Mouse (Mus musculus): ENCODE data around the gene Ykt6. TPM values are rescaled to one million over a fixed set of nuclear protein-coding genes. Genes with fewer than 3 reads are reported as not detected.

Ykt6 gene
- total RNA-seq, 4 experiments from 2014 or later, result 40.4 to 47.2 (median 42.3) TPM

DNA sequence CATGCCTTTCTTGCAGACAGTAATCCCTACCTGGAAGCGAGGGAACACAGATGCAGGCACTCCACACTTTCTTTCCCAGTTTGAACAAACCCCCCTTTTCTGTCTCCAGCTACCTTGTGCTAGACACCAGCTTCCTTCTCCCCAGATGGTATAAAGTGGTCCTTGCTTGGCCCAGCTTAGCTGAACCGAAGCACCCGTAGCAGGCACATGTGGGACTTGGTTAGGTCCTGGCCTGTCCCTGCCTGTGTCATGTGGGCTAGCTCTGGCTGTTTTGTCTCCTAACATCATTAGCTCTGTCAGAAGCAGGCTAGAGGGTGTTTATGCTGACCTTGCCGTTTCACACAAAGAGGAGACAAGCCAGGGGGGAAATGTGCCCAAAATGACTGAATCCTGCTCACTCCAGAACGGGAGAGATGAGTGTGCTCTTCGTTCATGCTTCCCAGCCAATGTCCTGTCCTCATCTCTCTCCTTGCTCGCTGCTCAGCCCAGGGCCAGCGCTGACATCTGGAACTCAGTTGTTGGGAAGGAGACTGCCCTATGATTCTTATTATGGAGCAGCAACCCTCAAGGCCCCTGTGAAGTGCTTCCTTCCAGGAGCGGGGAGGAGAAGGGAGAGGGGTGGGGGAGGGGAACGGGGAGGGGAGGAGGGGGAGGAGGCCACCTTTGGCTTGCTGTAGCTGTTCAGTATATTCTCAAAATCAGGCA, 6.8 kb upstream of the Ykt6 start:
- no peak for DNase-seq (ENCODE audit: low spot score in 2 of 2)

DNA sequence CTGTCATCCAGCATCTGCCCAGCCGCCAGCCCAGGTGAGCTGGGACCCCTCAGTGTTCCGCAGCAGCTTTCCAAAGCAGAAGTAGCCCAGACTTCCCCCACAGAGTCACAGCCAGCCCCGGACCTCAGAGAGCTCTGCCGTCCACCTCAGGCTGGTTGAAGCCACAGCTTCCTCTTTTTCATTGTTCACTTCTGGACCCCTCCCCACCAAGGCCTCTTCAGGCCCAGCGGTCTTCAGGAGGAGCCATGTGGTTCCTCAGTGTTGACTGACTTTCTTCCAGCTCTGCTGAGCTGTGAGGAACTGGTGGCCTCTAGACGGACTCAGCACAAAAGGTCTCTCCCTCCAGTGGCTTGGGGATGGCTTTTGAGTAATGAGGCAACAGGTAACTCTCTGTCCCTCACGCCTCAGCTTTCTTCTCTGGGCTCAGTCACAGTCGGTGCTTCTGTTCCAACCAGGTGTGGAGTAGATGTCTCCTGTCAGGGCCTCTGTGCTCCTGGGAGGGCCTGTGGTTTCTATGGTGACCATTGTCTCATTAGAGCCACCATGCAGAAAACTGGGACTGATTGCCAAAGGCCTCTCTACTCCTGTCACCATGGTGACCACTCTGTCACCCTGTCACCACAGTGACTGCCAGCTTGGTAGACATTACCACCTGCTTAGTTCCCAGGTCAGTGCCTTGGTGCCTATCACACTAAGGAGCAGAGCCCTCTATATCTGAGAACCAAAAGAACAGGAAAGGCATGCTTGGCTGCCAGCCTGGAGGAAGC, 5.7 kb upstream of the Ykt6 start, which contains the start of gene Gck:
Gene Gck, minus strand, starts transcription at position 496 of the 767 bp plus-strand sequence.
- no peak for DNase-seq (ENCODE audit: low spot score in 2 of 2)

DNA sequence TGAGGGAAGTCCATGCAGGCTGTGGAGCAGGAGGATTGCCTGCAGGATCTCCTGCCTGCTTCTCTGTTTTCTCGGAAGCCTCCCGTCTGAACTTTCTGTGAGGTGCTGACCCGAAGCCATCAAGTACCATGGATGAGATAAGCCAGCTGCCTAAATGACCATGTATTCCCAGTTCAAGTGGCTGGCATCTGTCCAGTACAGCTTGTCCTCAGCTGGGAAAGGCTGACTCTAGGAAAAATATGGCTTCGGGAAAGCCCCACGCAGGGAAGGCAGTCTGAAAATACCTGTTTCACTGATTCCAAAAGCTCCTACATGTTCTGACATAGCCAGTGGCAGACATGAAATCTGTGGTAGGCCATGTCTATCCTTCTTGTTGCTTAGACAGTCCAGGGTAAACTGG, 3.0 kb upstream of the Ykt6 start:
- DNase-seq (ENCODE audit: low spot score in 2 of 2), result no peak

DNA sequence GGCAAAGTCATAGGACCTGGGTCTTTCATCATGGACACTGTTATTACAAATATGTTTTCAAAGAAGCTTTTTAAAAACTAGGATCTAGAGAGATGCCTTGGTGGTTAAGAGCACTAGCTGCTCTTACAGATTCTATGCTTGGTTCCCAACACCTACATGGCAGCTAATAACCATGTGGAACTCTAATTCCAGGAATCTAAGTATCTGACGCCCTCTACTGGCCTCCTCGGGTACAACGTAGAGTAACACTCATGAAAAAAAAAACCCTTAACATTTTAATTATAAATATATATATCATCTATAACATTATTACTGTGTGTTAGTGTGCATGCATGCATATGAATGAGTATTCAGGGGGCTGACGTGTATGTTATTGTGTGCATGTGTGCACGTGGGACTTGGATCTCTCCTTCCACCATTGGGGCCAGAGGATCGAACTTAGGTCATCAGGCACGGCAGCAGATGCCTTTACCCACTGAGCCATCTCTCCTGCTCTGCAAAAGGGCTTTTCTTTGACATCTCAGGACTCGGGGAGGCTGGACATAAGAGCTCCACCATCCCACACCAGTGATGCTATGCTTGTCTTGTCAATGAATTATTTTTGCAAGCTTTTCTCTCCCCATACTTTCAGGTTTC, 2.2 kb upstream of the Ykt6 start:
- no peak for DNase-seq (ENCODE audit: low spot score in 2 of 2)

DNA sequence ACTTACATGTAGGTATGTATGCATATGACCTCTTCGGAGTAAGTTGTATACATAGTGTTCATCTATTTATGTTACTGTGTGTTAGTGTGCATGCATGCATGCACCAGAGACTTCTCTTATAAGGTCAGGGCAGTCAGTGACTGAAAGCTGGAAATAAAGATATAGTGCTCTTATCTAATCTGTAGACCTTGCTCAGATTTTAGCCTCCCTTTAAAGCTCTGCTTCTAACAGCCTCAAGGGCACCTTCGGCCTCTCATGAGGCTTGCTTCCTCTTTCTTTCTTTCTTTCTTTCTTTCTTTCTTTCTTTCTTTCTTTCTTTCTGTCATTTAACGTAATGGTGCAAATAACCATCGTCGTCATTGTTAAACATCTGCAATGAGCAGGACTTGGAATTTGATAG, 1.1 kb upstream of the Ykt6 start:
- no peak for DNase-seq (ENCODE audit: low spot score in 2 of 2)

DNA sequence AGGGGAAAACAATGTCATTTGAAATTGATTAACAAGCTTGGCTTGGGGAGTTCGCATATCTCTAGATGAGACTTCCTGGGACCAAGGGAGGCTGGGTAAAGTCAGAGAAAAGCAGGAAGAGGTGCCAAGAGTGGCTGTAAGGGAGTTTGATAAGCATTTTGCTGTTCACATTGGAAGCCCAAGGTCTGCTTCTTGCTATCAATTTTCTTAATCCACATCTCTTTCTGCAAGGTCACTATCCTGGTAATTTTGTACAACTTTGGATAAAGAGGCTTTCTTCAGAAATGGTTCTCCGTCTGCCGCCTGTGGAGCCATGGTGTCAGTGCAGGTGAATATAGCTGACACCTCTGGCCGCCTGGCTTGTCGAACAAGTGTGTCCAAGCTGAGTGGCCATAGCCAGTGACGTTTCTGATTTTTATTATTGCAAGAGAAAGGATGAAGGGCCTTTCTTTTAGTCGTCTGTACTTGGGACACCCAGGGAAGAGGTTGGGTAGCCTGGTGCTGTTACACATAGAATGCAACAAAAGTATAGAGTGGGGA, 458 bp upstream of the Ykt6 start:
- DNase-seq (ENCODE audit: low spot score in 2 of 2), result peak in 1 of 2 experiments; percentile 25

DNA sequence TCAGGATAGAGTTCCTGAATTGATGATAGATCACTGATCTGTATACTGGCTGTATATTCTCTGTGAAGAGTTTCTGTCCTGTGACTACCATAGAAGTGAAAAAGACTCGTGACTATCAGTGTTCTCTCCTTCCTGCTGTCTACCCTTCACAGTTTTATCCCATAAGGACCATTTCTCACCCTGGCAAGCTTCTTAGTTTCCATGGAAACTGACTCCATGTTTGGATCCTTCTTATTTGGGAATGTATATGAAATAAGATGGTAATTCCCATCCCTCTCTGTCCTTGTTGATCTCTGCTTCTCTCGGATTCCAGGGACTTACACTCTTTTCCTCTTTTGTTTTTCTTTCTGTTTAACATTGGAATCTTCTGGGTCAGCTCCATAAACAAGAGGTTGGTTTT, 4.6 kb downstream of the Ykt6 start:
- DNase-seq (ENCODE audit: low spot score in 2 of 2), result no peak

DNA sequence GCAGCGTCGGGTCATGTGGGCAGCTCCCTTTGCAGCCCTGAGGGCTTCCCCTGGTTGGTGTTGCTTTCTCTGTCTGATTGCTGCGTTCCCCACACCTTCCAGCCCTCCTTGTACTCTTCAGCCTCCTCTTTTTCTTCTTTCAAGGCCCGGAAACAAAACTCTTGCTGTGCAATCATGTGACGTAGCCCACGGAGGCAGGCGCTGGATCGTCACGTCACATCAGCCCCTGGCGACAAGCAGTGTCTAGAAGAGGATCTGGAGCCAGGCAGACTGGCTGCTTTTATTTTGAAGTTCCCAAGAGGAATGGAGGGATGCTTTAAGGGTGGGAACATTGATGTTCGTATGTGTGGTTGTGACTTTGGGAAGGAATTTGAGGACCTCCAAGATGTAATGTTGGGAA, 10.4 kb downstream of the Ykt6 start:
- no peak for DNase-seq (ENCODE audit: low spot score in 2 of 2)

DNA sequence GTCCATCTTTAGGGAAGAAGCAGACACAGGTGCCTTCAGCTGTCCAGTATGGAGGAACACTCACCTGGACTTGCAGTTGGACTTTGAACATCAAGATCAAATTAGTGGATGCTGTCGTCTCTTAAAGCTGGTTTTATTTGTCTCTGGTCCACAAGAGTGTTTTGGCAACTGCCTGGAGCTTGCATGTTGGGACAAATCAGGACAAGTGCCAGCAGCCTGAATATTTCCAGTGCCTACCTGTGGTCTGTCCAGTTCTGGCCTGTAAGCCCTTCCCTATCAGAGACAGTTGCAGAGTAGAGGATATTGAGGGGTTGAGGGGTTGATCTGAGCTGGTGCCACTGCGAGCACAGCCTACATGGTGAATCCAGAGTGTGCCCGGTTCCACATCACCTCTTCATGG, 11.3 kb downstream of the Ykt6 start:
- no peak for DNase-seq (ENCODE audit: low spot score in 2 of 2)

DNA sequence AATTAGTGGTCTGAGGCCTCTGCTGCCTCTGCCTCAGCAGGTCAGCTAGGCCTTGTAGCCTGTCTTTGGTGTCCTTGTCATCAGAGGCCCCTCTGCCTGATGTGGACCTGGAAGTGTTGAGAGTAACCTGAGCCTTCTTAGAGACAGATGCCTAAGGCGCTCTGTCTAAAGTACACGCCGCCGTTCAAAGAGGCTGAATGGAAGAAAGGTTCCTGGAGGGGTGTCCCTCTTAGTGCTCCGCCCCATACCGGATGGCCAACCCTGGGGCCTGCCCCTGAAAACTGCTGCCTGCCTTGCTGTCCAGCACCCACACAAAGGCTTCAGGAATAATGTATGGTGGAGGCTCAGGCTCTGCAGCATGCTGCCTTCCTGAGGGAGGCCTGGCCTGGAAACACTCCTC, 12.7 kb downstream of the Ykt6 start:
- no peak for DNase-seq (ENCODE audit: low spot score in 2 of 2)

DNA sequence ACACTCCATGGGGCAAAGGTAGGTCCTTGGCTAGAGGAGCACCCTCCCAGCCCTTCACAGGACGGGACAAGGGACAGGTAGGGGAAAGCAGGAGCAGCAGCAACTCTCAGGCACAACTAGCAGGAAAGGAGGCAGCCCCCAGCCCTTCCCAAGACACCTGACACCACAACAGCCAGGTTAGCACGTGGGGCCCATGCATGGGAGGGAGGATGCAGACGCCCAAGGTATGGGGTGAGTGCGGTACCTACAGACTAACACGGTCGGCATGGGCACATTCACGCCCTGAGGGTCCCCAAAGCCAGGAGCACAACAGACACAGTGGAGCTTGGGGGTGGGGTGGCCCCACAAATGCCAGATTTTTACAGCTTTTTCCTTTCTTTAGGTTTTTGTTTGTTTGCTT, 15.7 kb downstream of the Ykt6 start:
- DNase-seq (ENCODE audit: low spot score in 2 of 2), result no peak

DNA sequence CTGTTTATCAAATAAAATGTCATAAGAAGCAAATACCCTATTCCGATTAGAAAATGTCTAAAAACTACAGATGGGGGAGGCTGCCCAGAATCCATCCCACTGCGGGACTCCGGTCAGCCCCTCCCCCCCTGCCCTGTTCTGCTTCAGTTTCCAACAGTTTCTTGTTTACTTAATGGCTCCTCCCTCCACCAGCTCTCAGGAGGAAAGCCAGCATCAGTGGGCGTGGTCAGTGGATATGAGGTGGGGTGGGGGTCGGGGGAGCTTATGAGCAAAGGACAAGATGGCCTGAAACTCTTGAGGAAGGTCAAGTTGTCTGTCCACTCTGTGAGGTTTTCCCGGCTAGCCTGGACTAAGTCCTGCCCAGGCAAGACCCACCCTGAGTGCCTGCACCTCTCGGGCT, 17.7 kb downstream of the Ykt6 start:
- no peak for DNase-seq (ENCODE audit: low spot score in 2 of 2)

DNA sequence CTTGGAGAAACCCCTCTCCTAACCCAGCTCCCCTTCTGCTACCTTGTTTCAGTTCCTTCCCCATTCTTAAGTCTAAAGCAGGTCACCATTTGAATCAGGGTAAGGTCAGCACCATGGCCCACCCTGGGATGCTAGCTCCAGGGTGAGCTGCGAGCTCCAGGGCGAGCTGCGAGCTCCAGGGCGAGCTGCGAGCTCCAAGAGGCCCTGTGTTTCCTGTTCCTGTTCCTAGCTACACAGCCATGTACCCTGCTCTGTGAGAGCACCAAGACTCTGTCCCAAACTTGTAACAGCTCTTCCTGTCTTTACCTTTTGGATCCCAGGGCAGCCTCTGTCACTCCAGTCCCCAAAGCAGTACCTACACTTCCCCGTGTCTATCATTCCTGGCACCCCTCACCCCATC, 18.6 kb downstream of the Ykt6 start:
- DNase-seq (ENCODE audit: low spot score in 2 of 2), result no peak

DNA sequence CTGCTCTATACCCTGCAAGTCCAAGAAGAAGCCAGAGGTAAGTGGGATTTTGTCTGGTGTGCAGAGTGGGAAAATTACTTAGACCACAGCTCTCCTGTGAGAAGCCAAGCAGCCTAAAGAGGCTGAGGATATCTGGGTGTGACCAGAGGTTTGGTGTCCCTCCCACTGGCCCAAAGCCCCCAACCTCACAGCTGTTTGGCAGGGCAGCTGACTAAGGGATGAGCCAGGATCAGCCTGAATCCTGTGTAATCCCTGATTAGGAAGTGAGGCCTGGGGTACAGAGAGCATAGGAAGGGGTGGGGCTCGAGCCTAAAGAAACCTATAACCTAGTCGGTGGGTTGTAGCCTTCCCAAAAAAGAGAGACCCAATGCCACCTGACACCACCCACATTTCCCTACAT, 19.6 kb downstream of the Ykt6 start:
- DNase-seq (ENCODE audit: low spot score in 2 of 2), result no peak

DNA sequence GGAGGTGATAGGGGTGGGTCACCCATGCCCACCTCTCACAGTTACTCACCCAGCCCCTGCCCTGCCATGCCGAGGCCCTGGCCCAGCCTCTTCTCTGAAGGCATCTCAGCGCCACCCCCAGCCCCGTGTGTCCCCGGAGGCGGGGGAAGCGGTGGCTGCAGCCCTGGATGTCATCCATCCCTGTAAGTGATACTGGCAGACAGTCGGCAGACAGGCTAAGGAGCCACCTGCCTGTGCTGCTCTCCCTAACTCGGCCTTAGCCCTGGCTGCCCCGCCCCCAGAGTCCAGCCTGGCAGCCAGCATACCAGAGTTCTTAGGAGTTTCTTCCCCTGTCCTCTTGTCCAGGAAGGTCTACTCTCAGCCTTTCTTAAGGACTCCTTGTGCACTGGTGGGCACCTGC, 20.6 kb downstream of the Ykt6 start:
- peak; percentile 53 to 74 for DNase-seq (ENCODE audit: low spot score in 2 of 2)

DNA sequence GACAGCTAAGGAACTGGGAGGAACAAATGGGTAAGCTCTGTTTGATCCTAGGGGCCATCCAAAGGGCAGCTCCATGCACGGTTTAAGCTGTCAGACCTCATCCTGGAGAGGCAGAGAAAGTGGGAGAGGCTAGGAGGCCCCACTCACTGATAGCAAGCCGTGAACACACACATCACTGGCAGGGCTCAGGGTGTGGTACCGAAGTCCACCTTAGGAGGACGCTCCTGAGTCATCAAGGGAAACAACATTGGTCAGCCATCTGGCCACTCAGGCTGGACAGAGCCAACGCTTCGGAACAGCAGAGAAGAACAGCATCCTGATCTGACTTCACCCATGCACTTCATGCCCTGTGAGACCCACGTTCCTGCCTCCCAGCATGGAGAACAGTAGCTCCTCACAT, 23.6 kb downstream of the Ykt6 start:
- DNase-seq (ENCODE audit: low spot score in 2 of 2), result no peak

DNA sequence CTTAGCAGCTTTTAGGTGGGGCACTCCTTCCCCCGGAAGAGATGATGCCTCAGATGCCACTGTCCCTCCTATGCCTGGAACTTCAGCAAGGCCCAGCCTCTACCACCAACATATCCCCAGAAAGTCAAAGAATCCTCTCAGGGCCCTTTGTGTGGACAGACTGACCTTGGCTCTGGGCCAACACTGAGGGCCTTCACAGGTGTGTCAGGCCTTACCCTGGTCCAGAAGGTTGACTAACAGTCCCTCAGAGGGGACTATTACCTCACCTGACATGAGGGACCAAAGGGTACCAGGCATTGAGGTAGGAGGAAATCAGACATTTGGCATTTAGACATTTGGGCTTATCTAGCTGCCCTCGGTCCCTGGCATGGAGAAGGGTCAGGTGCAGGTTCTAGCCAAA, 24.6 kb downstream of the Ykt6 start:
- DNase-seq (ENCODE audit: low spot score in 2 of 2), result no peak

DNA sequence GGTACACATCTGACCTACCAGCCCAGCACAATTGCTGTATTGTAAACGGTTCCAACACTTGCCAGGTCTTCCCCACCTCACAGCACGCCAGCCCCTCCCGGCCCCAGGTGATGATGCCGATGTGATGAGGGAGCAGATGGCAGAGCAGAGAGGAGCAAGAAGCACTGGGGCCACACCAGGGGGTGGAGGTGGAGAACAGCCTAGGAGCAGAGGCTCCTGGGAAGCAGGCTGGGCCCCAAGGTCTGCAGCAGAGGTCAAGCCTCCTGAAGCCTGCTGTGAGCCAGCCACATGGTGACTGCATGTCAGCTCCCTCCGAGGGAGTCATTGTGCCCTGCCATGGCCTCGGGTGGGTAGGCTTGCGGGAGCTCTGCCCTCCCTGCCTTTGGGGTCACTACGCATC, 25.1 kb downstream of the Ykt6 start:
- no peak for DNase-seq (ENCODE audit: low spot score in 2 of 2)

DNA sequence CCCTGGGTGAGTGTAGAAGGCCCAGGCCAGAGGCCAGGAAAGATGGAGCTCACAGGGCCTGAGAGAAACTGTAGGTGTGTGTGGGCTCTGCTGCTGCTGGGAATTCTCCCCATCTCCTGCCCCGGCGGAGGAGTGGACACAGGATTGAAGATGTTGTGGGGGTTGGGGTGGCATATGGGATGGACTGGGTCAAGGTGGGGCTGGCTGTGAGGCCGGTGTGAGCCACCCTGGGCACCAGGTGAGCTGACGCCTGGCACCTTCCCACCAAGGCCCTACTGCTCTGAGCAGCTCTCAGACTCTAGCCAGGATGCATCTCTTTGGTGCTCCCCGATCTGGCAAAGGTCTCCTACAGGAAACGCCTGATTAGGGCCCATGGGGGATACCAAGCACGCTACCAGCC, 25.8 kb downstream of the Ykt6 start:
- no peak for DNase-seq (ENCODE audit: low spot score in 2 of 2)

DNA sequence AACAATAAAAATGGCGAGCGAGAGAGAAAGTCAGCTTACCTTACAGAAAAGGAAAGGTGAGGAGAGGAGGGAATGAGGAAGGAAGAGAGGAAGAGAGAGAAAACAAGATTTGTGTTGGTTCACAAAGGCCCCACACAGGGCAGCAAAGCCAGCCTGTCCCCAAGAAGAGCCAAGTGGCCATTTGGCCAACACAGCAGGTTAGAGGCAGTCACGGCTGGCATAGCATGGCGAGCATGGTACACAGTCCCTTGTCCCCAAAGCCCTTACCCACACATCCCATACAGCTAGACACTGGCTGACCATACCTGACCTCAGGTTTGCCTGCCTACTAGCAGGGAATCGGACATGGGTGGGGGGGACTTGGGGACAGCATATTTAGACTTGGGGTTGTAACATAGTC, 28.1 kb downstream of the Ykt6 start:
- DNase-seq (ENCODE audit: low spot score in 2 of 2), result no peak

DNA sequence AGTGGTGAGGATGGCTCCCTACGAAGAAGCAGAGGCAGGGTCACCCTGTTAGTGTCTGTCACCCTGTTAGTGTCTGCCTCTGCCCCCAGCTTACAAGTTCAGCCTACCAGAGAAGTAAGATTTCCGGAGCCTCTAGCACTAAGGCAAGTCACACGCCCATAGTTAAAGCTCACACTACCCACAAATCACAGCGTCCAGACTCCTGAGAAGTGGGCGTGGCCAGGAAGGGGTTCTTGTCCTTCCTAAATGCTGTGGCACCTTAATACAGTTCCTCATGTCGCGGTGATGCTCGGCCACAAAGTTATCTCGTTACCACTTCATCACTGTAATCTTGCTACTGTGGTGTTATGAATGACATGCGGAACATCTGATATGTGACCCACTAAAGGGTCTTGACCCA, 32.6 kb downstream of the Ykt6 start:
- no peak for DNase-seq (ENCODE audit: low spot score in 2 of 2)

DNA sequence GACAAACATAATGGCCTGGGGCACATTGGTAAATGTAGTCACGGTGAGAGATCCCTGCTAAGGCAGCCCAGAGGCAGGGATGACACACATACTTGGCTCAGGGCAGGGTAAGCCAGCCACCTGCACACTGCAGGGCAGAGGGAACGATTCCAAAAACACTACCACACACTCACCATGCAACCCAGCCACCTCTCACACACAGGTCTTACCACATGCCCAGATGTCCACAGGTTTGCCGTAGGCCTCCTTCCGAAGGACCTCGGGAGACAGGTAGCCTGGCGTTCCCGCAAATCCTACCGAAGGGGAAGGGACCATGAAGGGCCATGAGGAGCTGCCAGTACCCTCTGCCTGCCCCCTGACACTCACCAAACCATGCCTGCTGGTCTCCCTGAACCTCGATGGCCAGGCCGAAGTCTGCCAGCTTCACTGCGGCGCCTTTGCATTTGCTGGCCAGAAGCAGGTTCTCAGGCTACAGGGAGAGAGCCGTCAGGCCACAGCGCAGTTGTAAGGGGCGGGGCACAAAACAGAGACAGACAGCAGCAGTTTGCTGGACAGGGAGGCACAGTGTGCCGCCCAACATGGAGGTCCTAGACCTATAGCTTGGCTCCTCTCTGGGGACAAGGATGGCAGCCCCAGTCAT, 34.6 kb downstream of the Ykt6 start:
- no peak for DNase-seq (ENCODE audit: low spot score in 2 of 2)
